Mouse (Mus musculus) liver, embryonic 11.5 days (tissue): ENCODE measurements around the gene C1qtnf3. TPM values are rescaled to one million over a fixed set of nuclear protein-coding genes. Genes with fewer than 3 reads are reported as not detected.

Experiments used
- ATAC-seq: fragments of 200-750 bp; cut with Nextera tagmentation; replicated peaks from 2 replicates; pipeline ENCODE4 v1.8.0; 2017; ENCODE audit warnings: moderate number of reproducible peaks, mild to moderate bottlenecking, moderate TSS enrichment, moderate library complexity; ENCODE audit not compliant: low FRiP score
- DNase-seq: peaks from one replicate; pipeline ENCODE4 v3.0.0-alpha.2; 2017; ENCODE audit warnings: low spot score
- H3K27ac ChIP-seq: fragments of 300-500 bp; sonication (generic); 2 replicates; pipeline ENCODE4 v1.5.1; 2014; ENCODE audit warnings: mild to moderate bottlenecking, low read depth, low read length, control low read depth
- H3K27me3 ChIP-seq: fragments of 300-500 bp; sonication (generic); replicated peaks from 2 replicates; pipeline ENCODE4 v1.6.1; 2014; ENCODE audit warnings: low read length, mixed read lengths; ENCODE audit not compliant: control insufficient read depth, insufficient read depth
- H3K36me3 ChIP-seq: fragments of 300-500 bp; sonication (generic); 2 replicates; pipeline ENCODE4 v1.6.1; 2014; ENCODE audit warnings: mild to moderate bottlenecking, low read length, moderate library complexity, mixed read lengths; ENCODE audit not compliant: control insufficient read depth, insufficient read depth
- H3K4me1 ChIP-seq: fragments of 300-500 bp; sonication (generic); replicated peaks from 2 replicates; pipeline ENCODE4 v1.6.1; 2014; ENCODE audit warnings: low read length, mixed read lengths; ENCODE audit not compliant: control insufficient read depth, insufficient read depth
- H3K4me2 ChIP-seq: fragments of 300-500 bp; sonication (generic); 2 replicates; pipeline ENCODE4 v1.6.1; 2014; ENCODE audit warnings: mild to moderate bottlenecking, control low read depth, moderate library complexity
- H3K4me3 ChIP-seq: fragments of 300-500 bp; sonication (generic); 2 replicates; pipeline ENCODE4 v1.5.1; 2014; ENCODE audit warnings: low read depth, low read length, control low read depth
- H3K9ac ChIP-seq: fragments of 300-500 bp; sonication (generic); 2 replicates; pipeline ENCODE4 v1.6.1; 2014; ENCODE audit warnings: low read depth, low read length, control low read depth
- H3K9me3 ChIP-seq: fragments of 300-500 bp; sonication (generic); 2 replicates; pipeline ENCODE4 v1.6.1; 2016; ENCODE audit warnings: low read length, inconsistent platforms, mixed read lengths; ENCODE audit not compliant: control insufficient read depth
- WGBS: fragments of 180-500 bp; shearing (Covaris S2); extraction: QIAGEN DNeasy Blood & Tissue Kit; methylation state at CpG from one replicate; pipeline ENCODE4 v1.1.7; 2014; 5-methylcytosine and 5-hydroxymethylcytosine counted together
- polyA plus RNA-seq: library from polyadenylated mRNA; unstranded; fragments of >200 nt; fragmentation: Nextera tagmentation; extraction: Ambion mirVana; gene quantifications from 2 replicates; pipeline ENCODE4 v1.2.1, GENCODE M21; 2014

C1qtnf3 gene
- 0.69 and 0.96 TPM in 2 replicates for polyA plus RNA-seq

DNA sequence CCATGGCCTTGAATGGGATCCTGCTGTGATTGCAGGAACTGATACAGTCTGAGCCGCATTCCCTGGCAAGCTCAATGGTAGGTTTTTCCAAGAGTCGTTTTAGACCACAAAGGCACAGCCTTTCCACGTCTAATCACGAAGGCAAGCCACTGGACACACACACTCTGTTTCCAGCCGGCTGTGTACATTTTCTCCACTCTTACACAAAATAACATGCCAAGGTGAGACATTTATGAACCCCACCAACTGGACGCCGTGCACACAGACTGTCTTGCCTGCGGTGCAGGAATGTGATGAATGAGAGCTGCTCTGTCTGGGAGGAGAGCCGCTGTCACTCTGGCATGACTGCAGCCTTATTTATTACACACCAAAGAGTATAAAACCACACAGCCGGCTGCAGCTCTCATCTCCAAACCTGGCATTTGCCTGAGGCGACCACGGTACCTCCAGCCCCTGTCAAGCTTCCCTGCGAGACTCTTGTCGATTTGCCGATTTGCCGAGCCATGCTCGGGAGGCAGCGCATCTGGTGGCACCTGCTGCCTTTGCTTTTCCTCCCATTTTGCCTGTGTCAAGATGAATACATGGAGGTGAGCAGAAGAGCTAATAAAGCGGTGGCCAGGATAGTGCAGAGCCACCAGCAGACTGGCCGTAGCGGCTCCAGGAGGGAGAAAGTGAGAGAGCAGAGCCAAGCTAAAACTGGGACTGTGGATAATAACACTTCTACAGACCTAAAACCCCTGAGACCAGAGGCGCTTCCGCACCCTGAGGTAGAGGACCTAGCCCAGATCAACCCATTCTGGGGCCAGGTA lies at the start of gene C1qtnf3:
Gene C1qtnf3, plus strand, starts transcription at position 382 of the 809 bp plus-strand sequence.
- no peak within 1 kb of the TSS for H3K9ac ChIP-seq
- 78% methylated on average over 23 of the region's 23 CpGs for WGBS

DNA sequence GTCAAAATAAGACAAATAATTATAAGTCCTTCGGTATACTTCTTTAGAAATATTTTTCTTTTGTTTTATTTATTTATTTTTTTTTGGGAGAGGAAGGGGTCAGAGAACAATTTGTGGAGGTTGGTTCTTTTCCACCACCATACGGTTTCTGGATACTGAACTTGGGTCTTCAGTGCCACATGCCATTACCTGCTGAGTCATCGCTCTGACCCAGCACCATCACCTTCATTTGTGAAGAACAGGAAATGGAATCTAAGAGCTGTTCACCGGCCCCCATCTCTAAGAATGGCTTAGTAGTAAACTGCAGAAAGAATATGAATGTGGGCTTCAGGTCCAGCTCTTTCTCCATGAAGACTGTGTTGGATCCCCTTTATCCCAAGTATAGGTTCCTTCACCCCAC lies 49.8 kb upstream of the C1qtnf3 start:
- Histone ChIP-seq H3K4me1 (no peaks in the 10 kb centered on the region), H3K27me3 (no peaks in the 10 kb centered on the region), H3K4me3 (no peak overlapping the region), H3K27ac (no peak overlapping the region), H3K9me3 (no peaks in the 10 kb centered on the region), H3K36me3 (no peaks in the 10 kb centered on the region), H3K9ac (no peak overlapping the region), H3K4me2 (no peak overlapping the region)
- ATAC-seq (no peak), DNase-seq (no peak)
- 73% methylated on average over 4 of the region's 4 CpGs for WGBS

More for the DNA sequence above, at the start of gene C1qtnf3:
- no peak for ATAC-seq
- Histone ChIP-seq H3K4me2 (no peak within 1 kb of the TSS), H3K27me3 (no peaks in the 10 kb centered on the region), H3K4me3 (no peak within 1 kb of the TSS), H3K9me3 (no peaks in the 10 kb centered on the region), H3K4me1 (no peaks in the 10 kb centered on the region), H3K27ac (no peak within 1 kb of the TSS), H3K36me3 (no peaks in the 10 kb centered on the region)
- DNase-seq: no peak

- Histone ChIP-seq H3K27me3 (no peaks in the 10 kb centered on the region), H3K4me1 (no peaks in the 10 kb centered on the region), H3K9me3 (no peaks in the 10 kb centered on the region), H3K9ac (no peak overlapping the region), H3K4me2 (no peak overlapping the region), H3K36me3 (no peaks in the 10 kb centered on the region), H3K27ac (no peak overlapping the region), H3K4me3 (no peak overlapping the region)
- DNase-seq (no peak), ATAC-seq (no peak)
- 81% methylated on average over 4 of the region's 4 CpGs for WGBS
These were observed 35.4 kb upstream of the C1qtnf3 start for GRCm38 (mm10) chr15:10916611-10917311.

- 88% methylated on average over 3 of the region's 3 CpGs for WGBS
- Histone ChIP-seq H3K27ac (no peak overlapping the region), H3K27me3 (no peaks in the 10 kb centered on the region), H3K9me3 (no peaks in the 10 kb centered on the region), H3K4me3 (no peak overlapping the region), H3K9ac (no peak overlapping the region), H3K4me1 (no peaks in the 10 kb centered on the region), H3K36me3 (no peaks in the 10 kb centered on the region), H3K4me2 (no peak overlapping the region)
- ATAC-seq (no peak), DNase-seq (no peak)
These were observed 34.8 kb upstream of the C1qtnf3 start for GRCm38 (mm10) chr15:10917312-10917660.

DNA sequence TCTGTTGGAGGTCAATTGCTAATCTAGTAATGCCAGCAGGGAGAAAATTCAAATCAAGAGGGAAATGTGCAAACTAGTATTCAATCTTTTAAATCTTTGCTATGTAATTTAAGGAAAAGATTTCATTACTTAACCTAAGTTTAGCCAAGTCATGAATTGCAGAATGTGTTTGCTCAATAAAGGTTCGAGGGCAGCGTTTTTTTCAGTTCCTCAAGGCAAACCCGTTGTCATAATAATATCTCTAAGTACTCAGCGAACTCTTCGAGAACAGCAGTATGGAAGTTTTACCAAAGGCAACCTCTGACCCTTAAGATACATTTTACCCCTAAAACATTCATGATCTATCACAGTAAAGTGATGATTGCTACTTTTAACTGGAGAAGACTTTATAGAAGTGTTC lies 31.9 kb upstream of the C1qtnf3 start:
- no peak for ATAC-seq
- H3K9ac ChIP-seq: no peak overlapping the region

DNA sequence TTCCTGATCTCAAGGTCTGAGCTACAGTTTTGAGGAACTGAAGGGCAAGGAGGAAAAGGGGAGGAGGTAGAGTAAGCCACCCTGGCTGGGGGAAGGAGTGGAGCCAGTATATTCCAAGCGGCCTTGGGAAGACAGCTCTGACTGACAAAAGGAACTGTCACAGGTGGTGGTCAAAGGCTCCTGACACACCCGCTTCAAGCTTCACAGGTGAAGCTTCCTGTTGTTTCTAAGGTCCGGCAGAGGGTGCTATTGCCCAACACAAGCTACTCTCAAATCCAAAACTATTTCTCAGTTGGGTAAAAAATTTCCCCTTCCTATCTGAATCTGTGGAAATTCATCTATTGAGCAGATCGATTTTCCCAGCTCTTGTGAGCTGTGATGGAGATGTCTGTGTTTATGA lies 31.1 kb upstream of the C1qtnf3 start:
- Histone ChIP-seq H3K4me2 (no peak overlapping the region), H3K36me3 (no peaks in the 10 kb centered on the region), H3K9ac (no peak overlapping the region), H3K4me1 (no peaks in the 10 kb centered on the region), H3K9me3 (no peaks in the 10 kb centered on the region), H3K27me3 (no peaks in the 10 kb centered on the region), H3K4me3 (no peak overlapping the region), H3K27ac (no peak overlapping the region)
- 22% methylated on average over 4 of the region's 4 CpGs for WGBS
- ATAC-seq: no peak
- no peak for DNase-seq

More for the DNA sequence above, 31.9 kb upstream of the C1qtnf3 start:
- no peak overlapping the region for H3K4me2 ChIP-seq
- H3K4me3 ChIP-seq: no peak overlapping the region
- H3K36me3 ChIP-seq: no peaks in the 10 kb centered on the region
- no peaks in the 10 kb centered on the region for H3K27me3 ChIP-seq
- no peak for DNase-seq
- 69% methylated on average over 5 of the region's 5 CpGs for WGBS
- no peaks in the 10 kb centered on the region for H3K9me3 ChIP-seq
- no peak overlapping the region for H3K27ac ChIP-seq
- H3K4me1 ChIP-seq: no peaks in the 10 kb centered on the region

DNA sequence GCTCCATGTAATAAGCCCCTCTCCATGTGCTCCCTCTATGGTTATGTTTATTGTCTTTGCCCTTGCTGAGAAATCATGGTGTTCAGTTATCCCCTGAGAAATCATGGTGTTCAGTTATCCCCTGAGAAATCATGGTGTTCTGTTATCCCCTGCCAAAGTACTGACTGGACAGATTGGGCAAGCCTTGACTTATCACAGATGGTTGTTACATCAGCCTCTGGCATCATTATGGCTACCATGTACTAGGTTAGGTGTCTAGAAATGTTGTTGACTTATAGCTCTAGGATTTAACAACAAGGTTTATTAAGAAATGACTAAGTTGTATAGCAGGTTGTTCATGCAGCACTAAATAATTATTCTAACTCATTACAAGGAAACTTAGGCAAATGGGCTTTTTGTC lies 30.1 kb upstream of the C1qtnf3 start:
- no peak overlapping the region for H3K4me2 ChIP-seq
- H3K4me3 ChIP-seq: no peak overlapping the region
- H3K9ac ChIP-seq: no peak overlapping the region
- H3K4me1 ChIP-seq: no peaks in the 10 kb centered on the region
- no peaks in the 10 kb centered on the region for H3K27me3 ChIP-seq
- no peak for ATAC-seq
- no peak for DNase-seq
- H3K27ac ChIP-seq: no peak overlapping the region
- no peaks in the 10 kb centered on the region for H3K36me3 ChIP-seq
- no peaks in the 10 kb centered on the region for H3K9me3 ChIP-seq

DNA sequence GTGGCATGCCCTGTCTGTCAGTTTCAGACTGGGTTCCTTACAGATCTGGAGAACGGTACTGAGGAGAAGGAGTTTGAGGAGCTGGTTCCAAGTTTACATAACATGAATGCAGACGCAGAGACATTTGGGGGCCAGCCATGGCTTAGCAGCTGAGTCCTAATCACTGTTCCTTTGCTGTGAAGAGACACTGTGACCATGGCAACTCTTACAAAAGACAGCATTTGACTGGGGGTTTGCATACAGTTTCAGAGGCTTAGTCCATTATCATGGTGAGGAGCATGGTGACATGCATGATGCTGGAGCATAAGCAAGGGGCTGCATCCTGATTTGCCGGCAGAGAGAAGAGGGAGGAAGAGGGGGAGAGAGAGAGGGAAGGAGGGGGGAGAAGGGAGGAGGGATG lies 29.6 kb upstream of the C1qtnf3 start:
- Histone ChIP-seq H3K4me2 (no peak overlapping the region), H3K9me3 (no peaks in the 10 kb centered on the region), H3K27ac (no peak overlapping the region), H3K9ac (no peak overlapping the region), H3K4me3 (no peak overlapping the region), H3K4me1 (no peaks in the 10 kb centered on the region), H3K27me3 (no peaks in the 10 kb centered on the region), H3K36me3 (no peaks in the 10 kb centered on the region)
- no peak for ATAC-seq
- 60% methylated on average over 3 of the region's 3 CpGs for WGBS
- DNase-seq: no peak
